Mouse (Mus musculus) testis, adult 2 months (tissue): ENCODE data around the gene Slc35a1. TPM values are rescaled to one million over a fixed set of nuclear protein-coding genes. Genes with fewer than 3 reads are reported as not detected.
"Not testable (repeated sequence)": the region's sequence is repeated elsewhere in the genome, so short reads cannot be mapped to it uniquely, and the experiment has no call there.

Source experiments
- H3K27ac ChIP-seq: fragments of 200-500 bp; 2 replicates; pipeline ENCODE4 v1.5.1; 2012; ENCODE audit warnings: low read depth, low read length; ENCODE audit not compliant: control insufficient read depth, insufficient read depth
- H3K27me3 ChIP-seq: fragments of 200-500 bp; 2 replicates; pipeline ENCODE4 v1.6.1; 2012; ENCODE audit warnings: mild to moderate bottlenecking, low read length, moderate library complexity; ENCODE audit not compliant: control insufficient read depth, insufficient read depth
- H3K36me3 ChIP-seq: fragments of 200-500 bp; 2 replicates; pipeline ENCODE4 v1.6.1; 2012; ENCODE audit warnings: mild to moderate bottlenecking, low read length; ENCODE audit not compliant: control insufficient read depth, insufficient read depth
- H3K4me1 ChIP-seq: fragments of 200-500 bp; 2 replicates; pipeline ENCODE4 v1.6.1; 2012; ENCODE audit warnings: low read length; ENCODE audit not compliant: control insufficient read depth, insufficient read depth
- H3K4me3 ChIP-seq: fragments of 200-500 bp; 2 replicates; pipeline ENCODE4 v1.5.1; 2012; ENCODE audit warnings: low read depth, mild to moderate bottlenecking, low read length, moderate library complexity, mixed read lengths; ENCODE audit not compliant: control insufficient read depth
- CTCF ChIP-seq: fragments of 200-500 bp; IDR thresholded peaks from 2 replicates; pipeline ENCODE4 v1.5.1; 2012; ENCODE audit warnings: low read depth, mild to moderate bottlenecking, inconsistent platforms, low read length, moderate library complexity; ENCODE audit not compliant: control insufficient read depth, insufficient read depth, insufficient replicate concordance
- POLR2A ChIP-seq: fragments of 200-500 bp; IDR thresholded peaks from 2 replicates; pipeline ENCODE4 v1.6.1; 2012; ENCODE audit warnings: low read depth, mild to moderate bottlenecking, inconsistent platforms, low read length, moderate library complexity; ENCODE audit not compliant: control insufficient read depth
- polyA plus RNA-seq: library from polyadenylated mRNA; depleted of rRNA; stranded (reverse); fragments of >200 nt; gene quantifications from 2 replicates; pipeline ENCODE4 v1.2.3, GENCODE M21; 2012; rRNA removed

Gene Slc35a1
- polyA plus RNA-seq, result 3.1 and 4.5 TPM in 2 replicates

- H3K4me3 ChIP-seq, result peak within 1 kb of the TSS; percentile 93
- no peaks in the 10 kb centered on the region for H3K36me3 ChIP-seq
- H3K27ac ChIP-seq, result peak within 1 kb of the TSS; percentile 73
- no peaks in the 10 kb centered on the region for H3K27me3 ChIP-seq
- TF ChIP-seq POLR2A, result peak; percentile 77
- TF ChIP-seq CTCF, result no peak
- H3K4me1 ChIP-seq, result no peaks in the 10 kb centered on the region; the same call in 1 of the 2 replicates
These were observed at the start of gene Slc35a1 for GRCm38 (mm10) chr4:34686874-34687567. TSS of gene Slc35a1 (minus strand) at chr4:34687438.

- Histone ChIP-seq H3K27ac (no peak overlapping the region), H3K4me1 (no peaks in the 10 kb centered on the region), H3K36me3 (no peaks in the 10 kb centered on the region), H3K4me3 (no peak overlapping the region), H3K27me3 (no peaks in the 10 kb centered on the region)
- TF ChIP-seq POLR2A (no peak), CTCF (no peak)
These were observed 47.2 kb upstream of the Slc35a1 start for GRCm38 (mm10) chr4:34734461-34734860.

- H3K27me3 ChIP-seq, H3K4me3 ChIP-seq, H3K4me1 ChIP-seq, H3K27ac ChIP-seq, H3K36me3 ChIP-seq: not testable (repeated sequence)
These were observed 46.2 kb upstream of the Slc35a1 start for GRCm38 (mm10) chr4:34733415-34733814.

GRCm38 (mm10) chr4:34729851-34730341 lies 42.7 kb upstream of the Slc35a1 start, which contains the start of gene Cfap206:
TSS of gene Cfap206 (minus strand) at chr4:34730206.
- H3K27ac ChIP-seq, result peak within 1 kb of the TSS; percentile 92
- H3K27me3 ChIP-seq, result no peaks in the 10 kb centered on the region
- H3K4me3 ChIP-seq, result peak within 1 kb of the TSS; percentile 92
- H3K36me3 ChIP-seq, result no peaks in the 10 kb centered on the region
- TF ChIP-seq CTCF, result no peak
- peak; percentile 96 for TF ChIP-seq POLR2A
- H3K4me1 ChIP-seq, result no peaks in the 10 kb centered on the region

- not testable (repeated sequence) for H3K27ac ChIP-seq, H3K4me1 ChIP-seq, H3K36me3 ChIP-seq, H3K27me3 ChIP-seq, H3K4me3 ChIP-seq
These were observed 38.5 kb upstream of the Slc35a1 start for GRCm38 (mm10) chr4:34725710-34726109.

GRCm38 (mm10) chr4:34724306-34724705 lies 37.1 kb upstream of the Slc35a1 start:
- Histone ChIP-seq H3K4me1 (peaks cover 4% of the 10 kb centered on the region; the same call in 1 of the 2 replicates), H3K27me3 (no peaks in the 10 kb centered on the region), H3K4me3 (no peak overlapping the region), H3K36me3 (no peaks in the 10 kb centered on the region), H3K27ac (no peak overlapping the region)
- TF ChIP-seq CTCF, result no peak
- no peak for TF ChIP-seq POLR2A

GRCm38 (mm10) chr4:34723186-34723585 lies 35.9 kb upstream of the Slc35a1 start:
- H3K27me3 ChIP-seq, result no peaks in the 10 kb centered on the region
- no peak overlapping the region for H3K27ac ChIP-seq
- peaks cover 4% of the 10 kb centered on the region; the same call in 1 of the 2 replicates for H3K4me1 ChIP-seq
- no peaks in the 10 kb centered on the region; the same call in 1 of the 2 replicates for H3K36me3 ChIP-seq
- no peak overlapping the region for H3K4me3 ChIP-seq
- TF ChIP-seq CTCF (no peak), POLR2A (no peak)
